Mouse (Mus musculus): Measurements from ENCODE around the gene Nrxn1.
A peak's percentile ranks its signal among the peaks of the same experiment; 100 is the strongest.

The Nrxn1 gene

DNA sequence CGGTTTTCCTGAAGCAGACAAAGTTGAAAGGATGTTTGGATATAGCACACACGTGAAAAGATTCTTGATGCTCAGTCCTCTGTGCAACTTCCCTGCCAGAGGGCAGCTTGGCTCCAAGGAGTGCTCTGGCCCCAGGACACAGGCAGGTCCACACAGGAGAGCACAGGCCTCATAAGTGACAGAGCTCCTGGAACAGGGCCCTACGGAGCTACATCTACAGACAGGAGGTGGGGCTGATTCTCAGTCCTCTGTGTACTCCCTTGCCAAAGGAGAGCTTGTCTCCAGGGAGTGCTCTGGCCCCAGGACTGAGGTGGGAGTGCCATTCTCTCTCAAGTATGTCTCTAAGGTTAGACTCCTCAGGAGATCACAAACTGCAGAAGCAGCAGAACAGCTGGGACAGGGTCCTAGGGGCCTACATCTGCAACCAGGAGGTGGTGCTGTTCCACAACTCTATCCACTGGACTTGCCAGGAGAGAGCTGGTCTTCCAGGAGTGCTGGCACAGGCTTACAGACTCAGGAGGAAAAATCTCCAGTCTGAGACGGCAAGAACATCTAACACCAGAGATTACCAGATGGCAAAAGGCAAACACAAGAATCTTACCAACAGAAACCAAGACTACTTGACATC lies 129.9 kb downstream of the Nrxn1 start:
- peak; percentile 7 to 14 for DNase-seq (ENCODE audit: low spot score in 2 of 2)

DNA sequence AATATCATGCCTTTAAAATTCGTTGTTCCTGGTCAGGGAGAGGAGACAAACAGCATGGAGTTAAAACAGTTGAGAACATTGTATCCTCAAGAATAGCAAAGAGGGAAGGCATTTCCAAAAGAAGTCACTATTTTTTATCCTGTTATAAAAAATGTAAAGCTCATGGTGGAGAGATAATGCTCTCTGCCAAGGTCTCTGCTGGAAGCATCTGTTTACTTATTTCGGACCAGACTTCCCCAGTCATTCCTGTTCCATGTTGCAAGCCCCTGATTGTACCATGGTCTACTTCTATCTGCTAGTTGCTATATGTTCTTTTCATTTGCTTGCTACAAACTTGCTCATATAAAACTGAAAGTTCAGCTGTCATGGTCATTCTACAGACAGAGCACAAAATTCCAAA lies 137.7 kb downstream of the Nrxn1 start:
- no peak for DNase-seq (ENCODE audit: low spot score in 2 of 2)

DNA sequence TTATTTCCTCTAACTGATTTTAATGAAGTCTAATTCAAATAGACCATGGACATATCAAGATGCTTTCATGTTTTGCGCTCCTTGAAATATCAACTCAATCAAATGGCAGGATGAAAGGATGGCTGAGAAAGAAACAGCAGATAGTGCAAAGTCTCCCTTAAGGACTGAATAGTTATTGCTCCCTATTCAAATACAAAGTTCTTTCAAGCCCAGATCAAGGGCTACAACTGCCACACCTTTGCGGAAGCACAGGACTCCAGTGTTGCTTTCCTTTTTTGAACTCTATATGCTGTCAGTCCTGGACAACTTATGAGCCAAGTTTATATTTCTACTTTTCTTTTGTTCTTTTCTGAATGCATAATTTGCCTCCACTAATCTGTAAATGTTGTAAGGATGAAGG lies 157.9 kb downstream of the Nrxn1 start:
- DNase-seq (ENCODE audit: low spot score in 2 of 2) = no peak

DNA sequence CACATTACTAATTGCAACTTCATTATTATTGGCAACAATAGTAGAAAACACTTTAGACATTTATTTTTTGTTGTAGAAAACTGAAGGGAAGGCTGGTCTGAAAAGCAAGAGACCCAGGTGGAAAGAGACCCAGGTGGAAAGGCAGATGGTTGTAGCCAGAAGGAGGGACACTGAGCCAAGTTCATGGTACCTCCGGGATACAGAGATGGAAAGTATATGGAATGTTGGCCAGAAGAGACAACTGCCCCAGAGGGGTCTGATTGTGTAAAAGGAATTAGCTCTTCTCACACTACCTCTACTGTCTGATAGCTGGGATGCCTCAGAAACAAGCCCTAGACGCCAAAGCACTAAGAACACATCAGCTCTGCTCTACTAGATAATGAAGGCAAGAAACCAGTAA lies 179.6 kb downstream of the Nrxn1 start:
- DNase-seq (ENCODE audit: low spot score in 2 of 2) = no peak

GRCm38 (mm10) chr17:90912746-90913145 lies 180.1 kb downstream of the Nrxn1 start:
- DNase-seq (ENCODE audit: low spot score in 2 of 2) = no peak

DNA sequence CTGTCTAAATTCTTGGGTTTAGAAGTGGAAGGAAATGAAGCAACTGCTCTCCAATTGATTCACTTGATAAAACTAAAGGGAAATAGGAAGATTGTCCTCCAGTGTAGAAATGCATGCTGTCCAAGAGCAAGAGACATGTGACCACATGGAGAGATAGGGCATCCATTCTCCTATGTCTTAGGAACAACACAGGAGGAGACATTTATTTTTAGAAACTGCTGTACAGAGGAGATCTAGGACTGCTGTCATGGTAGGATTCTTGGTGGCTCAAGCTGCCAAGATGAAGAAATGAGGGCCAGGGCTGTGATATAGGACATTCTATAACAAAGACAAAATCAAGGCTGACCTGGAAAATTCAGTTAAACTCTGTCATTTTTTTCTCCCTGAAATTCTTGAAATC lies 180.5 kb downstream of the Nrxn1 start:
- DNase-seq (ENCODE audit: low spot score in 2 of 2) = no peak

GRCm38 (mm10) chr17:90906118-90907093 lies 186.5 kb downstream of the Nrxn1 start:
- DNase-seq (ENCODE audit: low spot score in 2 of 2) = no peak

DNA sequence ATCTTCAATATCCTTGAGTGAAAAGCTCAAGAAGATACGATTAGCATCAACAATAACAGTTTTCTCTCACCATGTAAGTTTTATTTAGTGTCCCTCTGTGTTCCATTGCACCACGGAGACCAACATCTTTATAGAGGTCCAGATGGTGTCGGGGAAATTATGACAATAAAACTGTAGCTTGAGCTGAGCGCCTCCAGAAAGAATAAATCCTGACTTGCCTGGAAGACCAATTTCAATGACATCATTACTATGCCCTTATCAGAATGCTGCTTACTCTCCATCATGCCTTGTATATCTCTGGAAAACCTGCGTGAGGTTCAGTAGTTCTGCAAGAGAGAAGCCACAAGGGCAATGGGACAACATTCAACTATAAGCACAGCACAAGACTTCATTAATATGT lies 187.7 kb downstream of the Nrxn1 start:
- DNase-seq (ENCODE audit: low spot score in 2 of 2) = no peak

DNA sequence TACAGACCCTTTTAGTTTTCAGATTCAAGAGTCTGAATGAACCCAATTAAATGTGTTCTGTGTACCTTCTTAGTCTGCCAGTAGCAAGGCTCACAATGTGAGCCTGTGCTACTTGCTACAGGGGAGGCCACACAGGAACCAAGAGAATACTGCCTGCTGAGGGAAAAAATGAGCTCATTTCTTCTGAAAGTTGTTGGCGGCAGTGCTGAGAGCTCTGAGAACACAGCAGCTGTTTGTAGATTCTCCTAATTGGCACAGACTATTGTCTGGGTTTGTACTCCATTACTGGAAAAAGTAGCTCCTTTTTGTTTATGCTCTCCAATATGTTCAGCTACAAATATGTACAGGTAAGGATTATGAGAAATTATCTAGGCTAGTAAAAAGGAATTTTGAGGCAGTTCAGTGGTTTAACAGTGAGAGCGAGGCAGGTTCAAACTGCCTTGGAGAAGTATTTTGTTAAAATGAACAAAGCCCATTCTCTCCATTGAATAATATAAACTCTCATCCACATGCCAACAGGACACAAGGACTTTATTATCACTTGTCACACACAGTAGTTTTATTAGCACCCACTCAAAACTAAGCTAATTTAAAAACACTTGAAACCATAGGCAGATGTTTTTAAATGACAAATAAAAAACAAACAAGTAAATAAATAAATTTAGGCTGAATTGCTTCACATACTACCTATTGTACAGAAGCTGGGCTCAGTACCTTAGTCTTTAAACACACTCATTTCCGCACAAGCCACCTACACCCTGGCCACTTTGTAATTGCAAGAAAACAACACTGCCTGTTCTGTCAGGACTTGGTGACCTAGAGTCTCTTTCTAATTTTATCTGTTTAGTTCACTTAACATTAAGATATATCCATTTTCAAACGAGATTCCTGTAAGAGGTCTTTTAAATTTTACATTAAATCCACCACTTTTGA lies 200.3 kb downstream of the Nrxn1 start:
- DNase-seq (ENCODE audit: low spot score in 2 of 2) = no peak

DNA sequence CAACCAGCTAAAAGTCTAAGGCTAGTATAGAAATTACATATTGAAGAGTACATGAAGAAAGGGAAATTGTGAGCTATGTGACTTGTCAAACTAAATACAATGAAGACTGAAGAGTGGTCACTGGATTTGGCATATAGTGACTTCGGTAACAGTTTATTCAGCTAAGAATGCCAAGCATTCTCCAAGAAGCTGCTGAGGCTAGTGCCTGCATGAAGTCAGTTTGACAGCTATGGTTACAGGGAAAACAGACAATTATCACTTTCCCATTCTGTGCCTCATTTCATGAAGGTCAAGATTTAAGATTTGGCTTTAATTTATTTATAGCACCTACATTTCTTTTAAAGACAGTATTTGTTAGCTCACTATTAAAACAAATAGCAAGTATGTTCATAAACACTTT lies 201.2 kb downstream of the Nrxn1 start:
- DNase-seq (ENCODE audit: low spot score in 2 of 2) = no peak

DNA sequence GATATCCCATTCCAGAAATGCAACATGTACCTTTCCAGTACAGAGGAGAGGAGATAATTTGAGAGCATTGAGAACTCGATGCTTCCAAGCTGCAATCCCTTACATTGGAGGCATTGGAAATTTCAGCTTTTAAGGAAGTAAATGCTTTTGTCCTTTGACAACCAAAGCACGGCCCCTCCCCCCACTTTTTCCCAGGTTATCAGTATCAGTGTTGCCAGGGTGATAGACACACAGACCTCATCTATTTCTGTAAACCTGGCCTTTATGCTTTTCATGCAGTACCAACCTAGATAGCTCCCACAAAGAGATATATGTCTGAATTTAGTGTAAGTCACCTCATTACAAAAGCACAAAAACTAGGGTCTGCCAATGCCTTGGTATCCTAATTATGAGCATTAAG lies 235.6 kb downstream of the Nrxn1 start:
- DNase-seq (ENCODE audit: low spot score in 2 of 2) = no peak

GRCm38 (mm10) chr17:90843876-90844275 lies 249.0 kb downstream of the Nrxn1 start:
- no peak for DNase-seq (ENCODE audit: low spot score in 2 of 2)

GRCm38 (mm10) chr17:90843072-90843611 lies 249.7 kb downstream of the Nrxn1 start:
- DNase-seq (ENCODE audit: low spot score in 2 of 2) = no peak

DNA sequence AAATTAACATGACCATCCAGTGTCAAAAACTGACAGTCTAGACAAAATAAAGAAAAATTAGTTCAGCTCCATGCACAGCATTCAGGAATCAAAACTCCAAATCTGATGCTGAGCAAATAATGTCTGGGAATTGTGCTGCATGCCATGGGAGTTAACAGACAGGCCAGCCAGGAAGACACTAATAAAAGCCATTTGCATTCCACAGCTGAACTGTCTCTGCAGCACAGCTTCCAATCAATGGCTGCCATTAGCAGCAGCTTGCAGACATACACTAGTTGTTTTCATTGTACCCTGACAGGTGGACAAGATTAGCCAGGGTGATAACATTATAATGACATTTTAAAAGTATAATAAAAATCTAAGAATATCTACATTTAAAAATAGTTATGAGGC lies 255.9 kb downstream of the Nrxn1 start:
- no peak for DNase-seq (ENCODE audit: low spot score in 2 of 2)

GRCm38 (mm10) chr17:90836154-90837021 lies 256.5 kb downstream of the Nrxn1 start:
- no peak for DNase-seq (ENCODE audit: low spot score in 2 of 2)

DNA sequence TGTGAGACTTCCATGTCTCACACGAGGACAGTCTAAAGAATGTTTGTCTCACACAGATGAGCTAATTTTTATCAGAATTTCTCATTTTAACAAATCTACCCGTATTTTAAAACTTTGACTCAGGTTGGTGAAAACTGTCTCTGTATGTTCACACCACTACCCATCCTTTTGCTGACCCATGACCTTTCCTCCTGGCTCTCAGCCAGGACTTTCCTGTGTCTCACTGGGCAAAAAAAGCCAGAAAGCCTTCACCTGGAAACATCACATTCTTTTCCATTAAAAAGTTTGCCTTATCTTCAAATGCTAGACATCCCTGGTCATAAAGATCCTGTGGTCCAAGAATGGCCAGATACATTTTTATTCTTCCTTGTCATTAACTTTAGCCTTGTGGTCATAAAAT lies 274.5 kb downstream of the Nrxn1 start:
- no peak for DNase-seq (ENCODE audit: low spot score in 2 of 2)

DNA sequence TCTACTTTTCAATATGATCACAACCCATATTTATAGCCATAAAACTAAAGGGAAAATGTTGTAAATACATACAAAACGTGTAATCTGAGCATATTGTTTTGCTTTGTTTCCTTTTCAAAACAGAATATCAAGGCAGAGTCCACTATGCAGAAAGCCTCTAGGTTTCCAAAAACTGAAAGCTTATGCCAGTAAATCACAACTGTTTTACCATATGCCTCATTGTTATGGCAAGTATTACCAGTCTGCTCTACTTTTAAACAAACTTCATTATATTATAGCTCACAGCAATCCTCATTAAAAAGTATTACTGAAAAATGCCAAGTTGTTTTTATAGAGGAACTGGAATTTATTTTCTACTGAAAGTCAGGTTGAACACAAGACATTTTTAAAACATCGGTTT lies 275.0 kb downstream of the Nrxn1 start:
- no peak for DNase-seq (ENCODE audit: low spot score in 2 of 2)

DNA sequence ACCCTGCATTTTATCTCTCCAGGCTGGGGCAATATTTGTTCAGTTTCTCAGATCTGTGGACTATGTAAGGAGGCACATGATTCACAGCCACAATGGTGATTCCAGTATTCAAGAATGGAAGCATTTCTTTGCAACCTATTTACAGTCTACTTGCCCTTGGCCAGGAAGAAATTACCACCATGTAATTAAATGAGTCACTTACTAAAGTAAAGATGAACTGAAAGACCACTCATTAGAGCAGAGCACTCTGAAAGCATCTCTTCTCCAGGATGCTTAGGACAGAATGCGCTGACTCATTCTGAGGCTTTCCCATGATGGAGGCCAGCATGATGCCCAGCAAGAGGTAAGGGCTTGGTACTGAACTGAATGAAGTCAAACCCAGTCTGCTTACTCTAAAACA lies 277.6 kb downstream of the Nrxn1 start:
- DNase-seq (ENCODE audit: low spot score in 2 of 2) = no peak

GRCm38 (mm10) chr17:90813760-90814159 lies 279.1 kb downstream of the Nrxn1 start:
- DNase-seq (ENCODE audit: low spot score in 2 of 2) = no peak

DNA sequence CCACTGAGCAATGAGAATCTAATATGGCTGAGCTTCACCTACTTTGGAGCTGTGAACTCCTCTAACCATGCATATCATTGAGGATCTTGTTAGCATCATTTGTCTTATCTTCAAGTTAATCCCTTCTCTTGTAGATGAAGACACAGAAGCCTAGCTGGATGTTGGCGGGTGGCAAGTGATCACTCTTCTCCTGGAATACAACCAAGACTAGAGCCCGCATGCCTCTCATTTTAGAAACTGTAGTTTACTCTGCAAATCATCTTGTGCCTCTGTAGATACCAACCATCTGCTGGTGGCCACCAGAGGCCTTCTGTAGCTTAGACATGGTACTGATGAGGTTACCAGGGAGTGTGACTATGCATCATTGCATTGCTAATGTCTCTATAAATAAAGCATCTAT lies 280.4 kb downstream of the Nrxn1 start:
- DNase-seq (ENCODE audit: low spot score in 2 of 2) = no peak

Data from urinary bladder, postnatal 36 days (tissue).